Mouse (Mus musculus) naive thymus-derived CD4-positive, alpha-beta T cell, adult 2 months (primary cell): ENCODE measurements around the gene Smarcc2.
A peak's percentile ranks its signal among the peaks of the same experiment; 100 is the strongest.

Source experiments
- DNase-seq: peaks from one replicate; pipeline ENCODE4 v3.0.0-alpha.2; 2011; ENCODE audit warnings: low read depth

The Smarcc2 gene

GRCm38 (mm10) chr10:128516677-128517076, 57.6 kb downstream of the Smarcc2 start:
- DNase-seq = no peak

DNA sequence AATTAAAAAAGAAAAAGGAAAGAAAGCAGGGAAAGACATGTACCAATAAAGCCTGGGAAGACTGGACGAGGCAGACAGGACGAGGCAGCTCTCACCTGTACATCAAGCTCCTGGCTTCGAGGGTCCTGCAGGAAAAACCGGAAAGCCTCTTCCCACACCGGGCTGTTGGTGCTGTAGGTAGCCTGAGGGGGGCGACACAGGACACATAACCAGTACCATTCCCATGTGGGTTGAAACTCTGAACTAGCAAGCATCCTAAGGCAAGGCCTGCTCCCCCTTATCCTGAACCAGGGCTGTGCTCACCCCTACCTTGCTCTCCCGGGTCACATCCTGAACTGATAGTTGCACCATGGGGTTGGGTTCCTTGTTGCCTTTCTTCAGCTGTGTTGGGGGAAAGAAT, 59.8 kb downstream of the Smarcc2 start:
- peak; percentile 62 for DNase-seq

GRCm38 (mm10) chr10:128520591-128520990, 61.5 kb downstream of the Smarcc2 start:
- DNase-seq = no peak

- no peak for DNase-seq
Observed at GRCm38 (mm10) chr10:128522351-128522750, 63.3 kb downstream of the Smarcc2 start.

- peak; percentile 70 for DNase-seq
Observed at GRCm38 (mm10) chr10:128524111-128524731, 65.2 kb downstream of the Smarcc2 start.

- peak; percentile 87 for DNase-seq
Observed at GRCm38 (mm10) chr10:128524732-128525662, 65.9 kb downstream of the Smarcc2 start.

GRCm38 (mm10) chr10:128525671-128526308, 66.7 kb downstream of the Smarcc2 start, which contains the start of gene Esyt1:
Gene Esyt1 (minus strand): TSS chr10:128525871.
- DNase-seq = peak; percentile 96

DNA sequence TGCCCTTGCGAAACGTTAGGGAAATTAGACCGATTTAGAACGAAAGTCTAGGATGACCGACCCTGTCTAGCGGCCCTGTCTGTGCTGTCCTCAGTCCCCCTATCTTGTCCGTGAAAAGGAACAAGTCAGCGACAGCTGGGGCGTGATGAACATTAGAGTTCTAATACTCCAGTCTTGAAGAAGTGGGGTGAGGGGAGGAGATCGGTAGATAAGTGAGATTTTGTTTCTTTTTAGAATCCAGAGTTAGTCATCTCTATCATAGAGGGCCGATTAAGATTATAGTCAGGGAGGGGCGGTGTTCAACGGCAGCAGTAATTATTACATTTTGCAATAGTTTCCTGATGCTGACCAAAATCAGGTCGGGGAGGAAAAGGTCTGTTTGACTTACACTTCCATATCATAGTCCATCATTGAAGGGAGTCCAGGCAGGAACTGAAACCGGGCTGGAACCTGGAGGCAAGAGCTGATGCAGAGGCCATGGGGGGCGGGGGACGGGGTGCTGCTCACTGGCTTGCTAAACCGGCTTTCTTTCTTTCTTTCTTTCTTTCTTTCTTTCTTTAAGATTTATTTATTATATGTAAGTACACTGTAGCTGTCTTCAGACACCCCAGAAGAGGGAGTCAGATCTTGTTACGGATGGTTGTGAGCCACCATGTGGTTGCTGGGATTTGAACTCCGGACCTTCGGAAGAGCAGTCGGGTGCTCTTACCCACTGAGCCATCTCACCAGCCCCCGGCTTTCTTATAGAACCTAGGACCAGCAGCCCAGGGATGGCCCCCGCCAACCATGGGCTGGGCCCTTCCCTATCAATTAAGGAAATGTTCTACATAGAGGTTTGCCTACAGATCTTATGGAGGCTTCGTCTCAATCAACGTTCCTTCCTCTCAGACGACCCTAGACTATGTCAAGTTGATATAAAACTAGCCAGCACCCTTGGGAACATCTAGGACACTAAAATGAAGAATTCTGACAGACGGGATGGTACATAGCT, 67.6 kb downstream of the Smarcc2 start:
- DNase-seq = no peak

- DNase-seq = no peak
Observed at GRCm38 (mm10) chr10:128535206-128535605, 76.2 kb downstream of the Smarcc2 start.

GRCm38 (mm10) chr10:128535624-128536265, 76.7 kb downstream of the Smarcc2 start:
- no peak for DNase-seq

DNA sequence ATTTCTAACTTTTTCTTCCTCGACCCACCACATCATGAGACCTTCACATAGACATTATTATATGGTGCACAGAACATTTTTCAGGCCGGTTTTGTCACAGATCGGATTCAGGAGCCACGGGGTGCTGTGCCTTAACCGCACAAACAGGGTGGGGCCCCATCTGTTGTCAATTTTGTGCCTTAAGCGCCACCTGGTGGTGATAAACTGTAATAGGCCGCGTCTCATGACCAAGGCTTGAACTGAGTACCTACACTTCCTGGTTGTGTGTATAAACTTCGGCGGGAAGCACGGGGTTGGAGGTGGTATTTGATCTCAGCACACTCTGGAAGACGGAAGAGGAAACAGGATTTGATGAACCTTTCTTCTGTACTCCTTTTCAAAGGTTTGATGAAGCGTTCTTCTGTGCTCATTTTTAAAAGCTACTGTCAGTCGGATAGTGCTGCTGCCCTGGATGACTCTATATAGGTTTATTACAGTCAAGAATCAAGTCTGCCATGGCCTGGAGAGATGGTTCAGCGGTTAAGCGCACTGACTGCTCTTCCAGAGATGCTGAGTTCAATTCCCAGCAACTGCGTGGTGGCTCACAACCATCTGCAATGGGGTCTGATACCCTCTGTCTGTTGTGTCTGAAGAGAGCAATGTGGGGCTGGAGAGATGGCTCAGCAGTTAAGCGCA, 77.4 kb downstream of the Smarcc2 start:
- DNase-seq = peak; percentile 97

GRCm38 (mm10) chr10:128538340-128538870, 79.4 kb downstream of the Smarcc2 start:
- DNase-seq = no peak
